Mouse (Mus musculus) midbrain, embryonic 14.5 days (tissue): Measurements from ENCODE around the gene Agtrap. TPM values are rescaled to one million over a fixed set of nuclear protein-coding genes. Genes with fewer than 3 reads are reported as not detected.

Experiments used
- ATAC-seq: fragments of 200-750 bp; cut with Nextera tagmentation; 2 replicates; pipeline ENCODE4 v1.8.0; 2017; ENCODE audit warnings: moderate number of reproducible peaks, moderate library complexity; ENCODE audit not compliant: low FRiP score, low TSS enrichment
- DNase-seq: peaks from one replicate; pipeline ENCODE4 v3.0.0-alpha.2; 2015
- H3K27ac ChIP-seq: fragments of 300-500 bp; sonication (generic); replicated peaks from 2 replicates; pipeline ENCODE4 v1.5.1; 2014; ENCODE audit warnings: mild to moderate bottlenecking, low read depth, low read length, moderate library complexity
- H3K27me3 ChIP-seq: fragments of 300-500 bp; sonication (generic); 2 replicates; pipeline ENCODE4 v1.6.1; 2014; ENCODE audit warnings: low read length, control low read depth, mixed read lengths; ENCODE audit not compliant: control insufficient read depth, insufficient read depth
- H3K36me3 ChIP-seq: fragments of 300-500 bp; sonication (generic); 2 replicates; pipeline ENCODE4 v1.6.1; 2014; ENCODE audit warnings: low read length, control low read depth; ENCODE audit not compliant: control insufficient read depth, insufficient read depth
- H3K4me1 ChIP-seq: fragments of 300-500 bp; sonication (generic); 2 replicates; pipeline ENCODE4 v1.6.1; 2014; ENCODE audit warnings: mild to moderate bottlenecking, antibody characterized with exemption, low read length, control low read depth; ENCODE audit not compliant: control insufficient read depth, insufficient read depth
- H3K4me2 ChIP-seq: fragments of 300-500 bp; sonication (generic); 2 replicates; pipeline ENCODE4 v1.6.1; 2014; ENCODE audit warnings: mild to moderate bottlenecking, low read length, moderate library complexity
- H3K4me3 ChIP-seq: fragments of 300-500 bp; sonication (generic); replicated peaks from 2 replicates; pipeline ENCODE4 v1.5.1; 2014; ENCODE audit warnings: low read depth, low read length
- H3K9ac ChIP-seq: fragments of 300-500 bp; sonication (generic); replicated peaks from 2 replicates; pipeline ENCODE4 v1.6.1; 2014; ENCODE audit warnings: mild to moderate bottlenecking, low read length, moderate library complexity
- H3K9me3 ChIP-seq: fragments of 300-500 bp; sonication (generic); 2 replicates; pipeline ENCODE4 v1.6.1; 2016; ENCODE audit warnings: low read length, control low read depth, mixed read lengths; ENCODE audit not compliant: control insufficient read depth
- WGBS: fragments of 180-500 bp; shearing (Covaris S2); extraction: QIAGEN DNeasy Blood & Tissue Kit; methylation state at CpG from one replicate; pipeline ENCODE4 v1.1.7; 2014; 5-methylcytosine and 5-hydroxymethylcytosine counted together
- polyA plus RNA-seq: library from polyadenylated mRNA; unstranded; fragments of >200 nt; fragmentation: Nextera tagmentation; extraction: Ambion mirVana; gene quantifications from 2 replicates; pipeline ENCODE4 v1.2.1, GENCODE M21; 2014

The Agtrap gene
- polyA plus RNA-seq, 1 experiment from 2014 or later: 6.3 TPM

DNA sequence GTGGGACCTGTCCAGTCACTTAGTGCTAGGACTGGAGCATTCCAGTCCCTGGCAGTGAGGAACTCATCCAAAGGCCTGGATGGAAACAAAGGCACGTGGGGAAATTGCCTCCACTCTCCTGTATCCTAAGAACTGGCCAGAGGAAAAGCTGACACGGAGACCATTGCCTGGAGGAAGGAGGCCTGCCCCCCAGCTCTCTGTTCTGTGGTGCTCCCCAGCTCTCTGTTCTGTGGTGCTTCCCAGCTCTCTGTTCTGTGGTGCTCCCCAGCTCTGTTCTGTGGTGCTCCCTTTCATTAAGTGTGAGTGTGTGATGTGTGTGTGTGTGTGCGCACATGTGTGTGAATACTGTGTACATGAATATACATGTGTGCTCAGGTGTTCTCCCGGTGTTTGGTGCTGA, 7.2 kb upstream of the Agtrap start:
- WGBS: 85% methylated on average over 4 of the region's 4 CpGs
- Histone ChIP-seq H3K4me2 (no peak overlapping the region), H3K27me3 (no peaks in the 10 kb centered on the region), H3K27ac (no peak overlapping the region), H3K9ac (no peak overlapping the region), H3K4me3 (no peak overlapping the region), H3K4me1 (no peaks in the 10 kb centered on the region), H3K36me3 (no peaks in the 10 kb centered on the region), H3K9me3 (no peaks in the 10 kb centered on the region)
- ATAC-seq (no peak), DNase-seq (no peak)

DNA sequence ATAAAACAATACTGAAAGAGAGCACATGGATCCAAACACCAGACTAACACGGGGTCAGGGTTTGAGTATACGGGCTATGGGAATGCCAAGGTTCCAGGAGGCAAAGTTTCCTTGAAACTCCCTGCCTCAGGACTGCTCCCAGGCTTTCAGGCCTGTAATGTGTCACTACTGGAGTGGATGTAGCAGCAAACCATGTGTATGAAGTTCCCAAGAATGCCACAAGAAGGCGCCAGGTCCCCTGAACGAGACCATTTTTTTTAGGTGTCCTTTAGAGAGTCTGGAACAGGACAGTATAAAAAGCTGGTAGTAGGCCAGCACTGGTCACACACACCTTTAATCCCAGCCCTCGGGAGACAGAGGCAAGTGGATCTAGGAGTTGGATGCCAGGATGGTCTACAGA, 6.3 kb upstream of the Agtrap start:
- H3K4me2 ChIP-seq: no peak overlapping the region
- ATAC-seq: no peak
- H3K4me3 ChIP-seq: no peak overlapping the region
- H3K9me3 ChIP-seq: no peaks in the 10 kb centered on the region
- DNase-seq: no peak
- no peaks in the 10 kb centered on the region for H3K27me3 ChIP-seq
- H3K36me3 ChIP-seq: no peaks in the 10 kb centered on the region
- H3K27ac ChIP-seq: no peak overlapping the region
- no peak overlapping the region for H3K9ac ChIP-seq
- WGBS: 84% methylated on average over 5 of the region's 5 CpGs
- H3K4me1 ChIP-seq: 0 out of 2 replicates have a peak, but pooled peaks cover 1% of the 10 kb centered on the region

DNA sequence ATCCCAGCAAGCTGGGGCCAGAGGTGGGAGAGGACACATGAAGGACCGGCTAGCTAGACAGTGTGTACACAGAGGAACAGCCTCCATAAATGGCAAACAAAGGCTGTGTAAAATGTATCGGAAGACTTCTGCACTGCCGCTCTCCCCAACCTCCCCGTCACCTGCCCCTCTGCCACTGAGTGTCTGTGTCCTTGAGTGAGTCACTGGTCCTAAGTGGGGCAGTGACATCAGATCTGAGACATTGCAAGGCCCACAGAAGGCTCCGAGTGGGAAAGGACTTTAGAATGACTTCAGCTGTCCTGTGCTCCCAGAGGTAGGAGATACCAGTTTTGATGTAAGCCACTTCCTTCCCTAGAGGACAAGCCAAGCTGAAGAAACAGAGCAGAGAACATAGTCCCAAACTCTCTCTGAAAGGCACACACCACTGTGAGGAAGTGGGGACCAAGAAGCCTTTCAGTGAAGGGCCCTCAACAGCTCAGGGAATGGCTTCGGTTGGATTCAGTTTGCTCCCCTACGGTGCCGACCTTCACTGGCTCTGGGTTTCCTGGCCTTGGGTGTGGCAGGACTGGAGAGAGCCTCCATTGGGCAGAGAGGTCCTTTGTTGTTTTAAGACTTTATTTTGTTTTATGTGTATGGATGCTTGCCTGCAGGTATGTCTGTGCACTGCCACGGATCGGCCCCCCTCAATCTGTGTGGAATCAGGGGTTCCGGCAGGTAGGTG, 4.9 kb upstream of the Agtrap start:
- H3K36me3 ChIP-seq: no peaks in the 10 kb centered on the region
- no peak overlapping the region for H3K4me2 ChIP-seq
- H3K4me3 ChIP-seq: no peak overlapping the region
- 91% methylated on average over 11 of the region's 11 CpGs for whole genome bisulfite sequencing
- H3K27me3 ChIP-seq: no peaks in the 10 kb centered on the region
- no peak for DNase-seq
- no peak for ATAC-seq
- no peak overlapping the region for H3K27ac ChIP-seq
- H3K9ac ChIP-seq: no peak overlapping the region
- H3K9me3 ChIP-seq: no peaks in the 10 kb centered on the region
- peaks cover 8% of the 10 kb centered on the region for H3K4me1 ChIP-seq

- Histone ChIP-seq H3K4me1 (peaks cover 15% of the 10 kb centered on the region), H3K9ac (no peak overlapping the region), H3K9me3 (no peaks in the 10 kb centered on the region), H3K4me2 (no peak overlapping the region), H3K36me3 (no peaks in the 10 kb centered on the region), H3K4me3 (no peak overlapping the region), H3K27me3 (no peaks in the 10 kb centered on the region), H3K27ac (no peak overlapping the region)
- DNase-seq: no peak
- ATAC-seq: no peak
- WGBS: 92% methylated on average over 1 of the region's 1 CpGs
Measured at GRCm38 (mm10) chr4:148091181-148091580, 3.4 kb upstream of the Agtrap start.

- no peaks in the 10 kb centered on the region for H3K27me3 ChIP-seq
- H3K9me3 ChIP-seq: no peaks in the 10 kb centered on the region
- H3K27ac ChIP-seq: no peak overlapping the region
- no peak overlapping the region for H3K9ac ChIP-seq
- 60% methylated on average over 4 of the region's 4 CpGs for WGBS
- no peak overlapping the region for H3K4me3 ChIP-seq
- ATAC-seq (no peak), DNase-seq (no peak)
- H3K4me2 ChIP-seq: no peak overlapping the region
- peaks cover 15% of the 10 kb centered on the region for H3K4me1 ChIP-seq
- H3K36me3 ChIP-seq: no peaks in the 10 kb centered on the region
Measured at GRCm38 (mm10) chr4:148089166-148089565, 1.3 kb upstream of the Agtrap start.

GRCm38 (mm10) chr4:148087091-148087906, 532 bp downstream of the Agtrap start:
- Histone ChIP-seq H3K4me1 (peaks cover 15% of the 10 kb centered on the region), H3K4me3 (peak overlapping the region; percentile 50), H3K9ac (peak overlapping the region; percentile 47), H3K36me3 (no peaks in the 10 kb centered on the region), H3K27ac (no peak overlapping the region), H3K27me3 (no peaks in the 10 kb centered on the region), H3K9me3 (no peaks in the 10 kb centered on the region), H3K4me2 (peak overlapping the region; percentile 81)
- DNase-seq (no peak), ATAC-seq (peak; percentile 66)
- 4% methylated on average over 30 of the region's 30 CpGs for WGBS

GRCm38 (mm10) chr4:148085907-148086305, 1.9 kb downstream of the Agtrap start:
- Histone ChIP-seq H3K4me3 (no peak overlapping the region), H3K27me3 (no peaks in the 10 kb centered on the region), H3K9ac (no peak overlapping the region), H3K9me3 (no peaks in the 10 kb centered on the region), H3K27ac (no peak overlapping the region), H3K4me1 (peaks cover 15% of the 10 kb centered on the region), H3K36me3 (no peaks in the 10 kb centered on the region), H3K4me2 (no peak overlapping the region)
- ATAC-seq (no peak), DNase-seq (no peak)
- WGBS: 69% methylated on average over 3 of the region's 3 CpGs

DNA sequence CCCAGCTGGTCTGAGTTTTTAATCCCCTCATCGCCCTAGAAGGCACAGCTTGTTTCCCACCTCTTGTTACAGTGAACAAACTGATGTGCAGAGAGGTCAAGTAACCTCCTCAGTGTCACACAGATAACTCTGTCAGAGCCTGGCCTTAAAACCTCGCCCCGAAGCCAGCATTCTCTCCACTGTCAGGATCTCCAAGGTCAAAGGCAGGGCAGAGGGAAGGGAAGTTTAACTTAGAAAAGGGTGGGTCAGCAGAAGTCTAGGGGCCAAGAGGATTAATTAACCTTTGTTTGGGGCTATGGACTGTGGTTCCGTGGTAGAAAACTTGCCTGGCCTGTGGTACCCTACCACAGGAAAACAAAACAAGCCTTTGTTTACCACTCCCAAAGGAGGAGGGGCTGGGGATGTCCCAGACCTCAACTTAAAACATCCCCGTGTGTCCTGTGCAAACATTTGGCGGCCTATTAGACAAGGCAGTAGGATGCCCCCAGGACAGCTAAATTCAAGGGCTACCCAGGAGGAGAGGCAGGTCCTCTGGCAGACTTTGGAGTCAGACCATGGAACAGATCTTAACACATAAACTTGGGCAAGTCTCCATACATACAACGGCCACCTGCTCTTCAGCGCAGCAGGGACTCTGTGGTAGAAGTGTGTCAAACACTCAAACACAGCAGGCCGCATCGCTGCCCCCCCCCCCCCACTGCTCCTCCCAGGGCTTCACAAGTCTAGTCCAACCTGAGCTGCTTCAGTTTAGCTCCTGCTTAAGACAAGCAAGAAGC, 2.5 kb downstream of the Agtrap start:
- H3K9me3 ChIP-seq: no peaks in the 10 kb centered on the region
- WGBS: 45% methylated on average over 10 of the region's 10 CpGs
- no peak for DNase-seq

More for the DNA sequence above, 2.5 kb downstream of the Agtrap start:
- Histone ChIP-seq H3K4me2 (no peak overlapping the region), H3K9ac (no peak overlapping the region), H3K27ac (no peak overlapping the region), H3K4me1 (peaks cover 15% of the 10 kb centered on the region), H3K4me3 (no peak overlapping the region), H3K27me3 (no peaks in the 10 kb centered on the region), H3K36me3 (no peaks in the 10 kb centered on the region)
- ATAC-seq: no peak
